Mouse (Mus musculus): Measurements from ENCODE around the gene Ylpm1.

DNA sequence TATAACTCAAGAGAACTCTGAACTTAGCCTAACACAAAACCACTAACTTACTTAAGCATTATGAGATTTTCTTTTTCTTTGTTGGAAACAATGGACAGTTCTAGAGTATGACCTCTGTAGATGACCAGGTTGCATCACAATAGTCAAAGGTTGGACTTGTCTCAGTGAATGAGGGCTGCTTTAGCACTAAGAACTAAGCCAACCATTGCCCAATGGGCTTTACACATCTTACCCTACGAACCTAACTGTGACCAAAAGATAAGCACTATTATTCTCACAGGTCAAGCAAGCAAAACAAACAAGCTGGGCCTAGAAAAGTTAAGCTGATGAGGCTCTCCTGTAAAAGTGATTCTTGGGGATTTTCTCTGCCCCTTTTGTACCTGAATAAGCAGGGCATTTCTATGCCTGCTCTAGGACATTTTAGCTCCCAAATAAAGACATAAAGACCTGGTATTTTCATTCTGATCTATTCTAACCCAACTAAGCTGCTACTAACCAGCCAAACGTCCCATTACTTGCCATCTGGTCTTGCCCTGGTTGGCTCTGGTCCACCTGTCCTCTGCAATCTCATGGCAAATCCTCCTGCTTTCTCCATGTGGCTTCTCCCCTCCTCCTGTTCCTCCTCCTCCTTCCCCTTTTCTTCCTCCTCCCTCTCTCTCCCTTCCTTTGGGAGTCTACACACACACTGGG lies 48.1 kb upstream of the Ylpm1 start:
- TF ChIP-seq CTCF (IDR thresholded peaks at IDR 0.05; ENCODE audit: low read depth): no peak
- TF ChIP-seq EP300 (optimal IDR thresholded peaks at IDR 0.05): no peak

All from stomach, postnatal 0 days (tissue).